Mouse (Mus musculus) hindbrain, embryonic 12.5 days (tissue): ENCODE results near the gene Plod2. TPM values are rescaled to one million over a fixed set of nuclear protein-coding genes. Genes with fewer than 3 reads are reported as not detected.

Experiments used
- ATAC-seq: fragments of 200-750 bp; cut with Nextera tagmentation; 2 replicates; pipeline ENCODE4 v1.8.0; 2017; ENCODE audit warnings: moderate TSS enrichment; ENCODE audit not compliant: low FRiP score
- H3K27ac ChIP-seq: fragments of 300-500 bp; sonication (generic); 2 replicates; pipeline ENCODE4 v1.5.1; 2016; ENCODE audit warnings: mild to moderate bottlenecking
- H3K27me3 ChIP-seq: fragments of 300-500 bp; sonication (generic); 2 replicates; pipeline ENCODE4 v1.6.1; 2016; ENCODE audit warnings: mild to moderate bottlenecking
- H3K36me3 ChIP-seq: fragments of 300-500 bp; sonication (generic); 2 replicates; pipeline ENCODE4 v1.6.1; 2016; ENCODE audit warnings: mild to moderate bottlenecking
- H3K4me1 ChIP-seq: fragments of 300-500 bp; sonication (generic); 2 replicates; pipeline ENCODE4 v1.6.1; 2016
- H3K4me2 ChIP-seq: fragments of 300-500 bp; sonication (generic); replicated peaks from 2 replicates; pipeline ENCODE4 v1.6.1; 2016; ENCODE audit warnings: mild to moderate bottlenecking
- H3K4me3 ChIP-seq: fragments of 300-500 bp; sonication (generic); 2 replicates; pipeline ENCODE4 v1.5.1; 2016; ENCODE audit warnings: mild to moderate bottlenecking
- H3K9ac ChIP-seq: fragments of 300-500 bp; sonication (generic); 2 replicates; pipeline ENCODE4 v1.6.1; 2016; ENCODE audit warnings: mild to moderate bottlenecking, moderate library complexity
- H3K9me3 ChIP-seq: fragments of 300-500 bp; sonication (generic); replicated peaks from 2 replicates; pipeline ENCODE4 v1.6.1; 2016; ENCODE audit warnings: mild to moderate bottlenecking
- WGBS: fragments of 180-500 bp; shearing (Covaris S2); methylation state at CpG from one replicate; pipeline ENCODE4 v1.1.7; 2016; 5-methylcytosine and 5-hydroxymethylcytosine counted together
- polyA plus RNA-seq: library from polyadenylated mRNA; unstranded; fragments of >200 nt; fragmentation: Nextera tagmentation; extraction: Ambion mirVana; gene quantifications from 2 replicates; pipeline ENCODE4 v1.2.1, GENCODE M21; 2016

The Plod2 gene
- polyA plus RNA-seq, 1 experiment from 2014 or later: 48.6 TPM

DNA sequence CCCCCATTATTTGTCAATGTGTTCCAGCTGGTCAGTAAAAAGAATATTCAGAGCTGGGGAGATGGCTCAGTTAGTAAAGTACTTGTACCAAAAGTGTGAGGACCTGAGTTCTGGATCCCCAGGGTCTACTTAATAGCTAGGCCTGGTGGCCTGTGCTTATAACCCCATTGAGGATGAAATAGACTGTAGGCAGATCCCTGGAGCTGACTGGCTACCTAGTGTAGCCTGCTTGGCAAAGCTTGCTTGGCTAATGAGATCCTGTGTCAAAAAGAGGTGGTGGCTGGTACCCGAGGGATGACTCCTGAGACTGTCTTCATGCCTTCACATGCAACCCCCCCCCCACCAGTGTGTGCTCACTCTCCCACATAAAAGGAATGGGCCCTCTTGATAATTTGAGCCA, 2.1 kb downstream of the Plod2 start:
- Histone ChIP-seq H3K9me3 (no peaks in the 10 kb centered on the region), H3K27me3 (no peaks in the 10 kb centered on the region), H3K4me3 (no peak overlapping the region), H3K27ac (no peak overlapping the region), H3K36me3 (no peaks in the 10 kb centered on the region), H3K4me1 (peaks cover 17% of the 10 kb centered on the region), H3K4me2 (peak overlapping the region; percentile 77), H3K9ac (0 out of 2 replicates have a peak overlapping the region, but pooled peaks have one; percentile 15)
- 67% methylated on average over 1 of the region's 1 CpGs for WGBS
- no peak for ATAC-seq

GRCm38 (mm10) chr9:92545021-92545420, 3.0 kb downstream of the Plod2 start:
- H3K9ac ChIP-seq: no peak overlapping the region
- no peak overlapping the region for H3K4me3 ChIP-seq
- H3K9me3 ChIP-seq: no peaks in the 10 kb centered on the region
- no peaks in the 10 kb centered on the region for H3K27me3 ChIP-seq
- no peak for ATAC-seq
- H3K27ac ChIP-seq: no peak overlapping the region
- peak overlapping the region; percentile 77; the same call in 1 of the 2 replicates for H3K4me2 ChIP-seq
- peaks cover 17% of the 10 kb centered on the region for H3K4me1 ChIP-seq
- H3K36me3 ChIP-seq: no peaks in the 10 kb centered on the region
- WGBS: 84% methylated on average over 6 of the region's 6 CpGs

GRCm38 (mm10) chr9:92546446-92546845, 4.4 kb downstream of the Plod2 start:
- Histone ChIP-seq H3K27ac (no peak overlapping the region), H3K4me2 (peak overlapping the region; percentile 11; the same call in 1 of the 2 replicates), H3K4me3 (no peak overlapping the region), H3K36me3 (no peaks in the 10 kb centered on the region), H3K9ac (no peak overlapping the region), H3K4me1 (peaks cover 17% of the 10 kb centered on the region), H3K27me3 (no peaks in the 10 kb centered on the region), H3K9me3 (no peaks in the 10 kb centered on the region)
- WGBS: 80% methylated on average over 8 of the region's 8 CpGs
- ATAC-seq: no peak

DNA sequence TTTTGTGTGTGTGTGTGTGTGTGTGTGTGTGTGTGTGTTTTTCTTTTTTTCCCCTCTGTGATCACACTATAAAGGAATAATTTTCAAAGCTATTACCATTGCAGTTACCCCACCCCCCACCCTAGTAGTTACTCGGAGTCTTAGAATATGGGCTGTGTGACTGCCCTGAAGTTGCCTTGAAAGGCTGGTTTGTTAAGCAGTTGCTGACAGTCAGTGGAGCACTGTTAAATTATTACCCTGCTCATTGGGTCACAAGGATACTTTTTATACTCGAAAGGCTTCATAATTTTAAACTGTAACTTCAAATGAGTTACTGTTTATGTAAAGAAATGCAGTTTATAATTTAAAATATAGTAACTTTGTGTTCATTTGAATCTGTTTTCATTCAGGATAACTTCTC, 5.1 kb downstream of the Plod2 start:
- Histone ChIP-seq H3K4me3 (no peak overlapping the region), H3K9ac (no peak overlapping the region), H3K4me2 (no peak overlapping the region), H3K27me3 (no peaks in the 10 kb centered on the region), H3K4me1 (peaks cover 17% of the 10 kb centered on the region), H3K36me3 (no peaks in the 10 kb centered on the region), H3K9me3 (no peaks in the 10 kb centered on the region), H3K27ac (no peak overlapping the region)
- ATAC-seq: no peak
- WGBS: 52% methylated on average over 2 of the region's 2 CpGs

DNA sequence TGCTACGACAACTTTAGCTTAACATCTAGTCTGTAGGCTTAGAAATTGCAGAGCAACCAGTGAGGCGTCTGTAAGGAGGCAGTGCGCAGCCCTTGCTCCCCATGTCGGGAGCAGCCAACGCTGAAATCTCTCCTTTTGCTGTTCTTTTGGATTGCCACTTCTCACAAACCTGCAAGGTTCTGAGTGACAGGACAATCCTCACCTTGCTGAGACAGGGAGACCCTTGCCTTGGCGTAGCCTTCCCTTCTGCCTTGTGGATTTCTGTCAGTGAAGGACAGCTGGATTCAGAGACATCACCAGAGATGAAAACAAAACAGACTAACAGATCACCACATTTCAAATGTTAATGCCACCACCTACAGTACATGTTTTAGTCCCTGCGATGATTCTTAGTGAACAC, 5.8 kb downstream of the Plod2 start:
- WGBS: 85% methylated on average over 7 of the region's 7 CpGs
- H3K9ac ChIP-seq: no peak overlapping the region
- no peak overlapping the region for H3K4me3 ChIP-seq
- no peak for ATAC-seq
- no peaks in the 10 kb centered on the region for H3K36me3 ChIP-seq
- no peak overlapping the region for H3K27ac ChIP-seq
- peaks cover 14% of the 10 kb centered on the region for H3K4me1 ChIP-seq
- no peaks in the 10 kb centered on the region for H3K9me3 ChIP-seq
- no peaks in the 10 kb centered on the region for H3K27me3 ChIP-seq
- no peak overlapping the region for H3K4me2 ChIP-seq

GRCm38 (mm10) chr9:92548603-92549002, 6.6 kb downstream of the Plod2 start:
- no peak for ATAC-seq
- Histone ChIP-seq H3K4me3 (no peak overlapping the region), H3K27ac (no peak overlapping the region), H3K27me3 (no peaks in the 10 kb centered on the region), H3K9ac (no peak overlapping the region), H3K36me3 (no peaks in the 10 kb centered on the region), H3K9me3 (no peaks in the 10 kb centered on the region), H3K4me2 (no peak overlapping the region), H3K4me1 (peaks cover 11% of the 10 kb centered on the region)
- whole genome bisulfite sequencing: 78% methylated on average over 9 of the region's 9 CpGs

DNA sequence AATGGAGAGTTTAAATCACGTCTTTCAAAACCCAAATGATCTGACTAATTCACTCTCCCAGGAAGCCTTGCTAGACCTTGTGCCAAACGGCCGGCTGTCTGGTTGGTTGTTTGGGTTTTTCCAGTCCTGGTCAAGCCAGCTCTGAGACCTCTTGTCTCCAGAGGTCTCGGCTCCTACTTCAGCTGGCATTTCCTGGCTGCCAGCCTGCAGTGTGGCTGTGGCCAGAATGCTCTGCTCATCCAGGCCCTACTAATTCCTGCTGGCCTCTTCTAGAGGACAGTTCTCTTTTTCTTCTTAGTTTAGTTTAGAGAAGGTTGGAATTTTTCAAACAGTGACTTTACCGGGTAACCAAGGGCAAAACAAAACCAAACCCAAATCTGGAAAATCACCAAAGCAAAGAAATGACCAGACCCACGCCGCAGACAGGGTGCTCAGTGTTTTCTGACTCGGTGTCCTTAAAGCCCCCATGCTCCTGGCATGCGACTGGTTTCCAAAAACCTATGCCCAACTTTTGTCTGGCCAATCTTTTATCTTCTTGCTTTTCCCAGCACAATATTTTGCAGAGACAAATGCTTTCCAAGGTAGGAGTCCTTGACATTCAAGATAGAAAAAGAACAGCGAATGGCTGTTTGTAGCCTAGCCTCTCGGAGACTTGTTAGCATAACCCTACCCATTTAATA, 7.9 kb downstream of the Plod2 start:
- Histone ChIP-seq H3K9me3 (no peaks in the 10 kb centered on the region), H3K27me3 (no peaks in the 10 kb centered on the region), H3K27ac (no peak overlapping the region), H3K9ac (no peak overlapping the region), H3K4me2 (no peak overlapping the region), H3K4me3 (no peak overlapping the region), H3K4me1 (peaks cover 7% of the 10 kb centered on the region; the same call in 1 of the 2 replicates), H3K36me3 (no peaks in the 10 kb centered on the region)
- ATAC-seq: no peak
- 89% methylated on average over 11 of the region's 11 CpGs for WGBS

DNA sequence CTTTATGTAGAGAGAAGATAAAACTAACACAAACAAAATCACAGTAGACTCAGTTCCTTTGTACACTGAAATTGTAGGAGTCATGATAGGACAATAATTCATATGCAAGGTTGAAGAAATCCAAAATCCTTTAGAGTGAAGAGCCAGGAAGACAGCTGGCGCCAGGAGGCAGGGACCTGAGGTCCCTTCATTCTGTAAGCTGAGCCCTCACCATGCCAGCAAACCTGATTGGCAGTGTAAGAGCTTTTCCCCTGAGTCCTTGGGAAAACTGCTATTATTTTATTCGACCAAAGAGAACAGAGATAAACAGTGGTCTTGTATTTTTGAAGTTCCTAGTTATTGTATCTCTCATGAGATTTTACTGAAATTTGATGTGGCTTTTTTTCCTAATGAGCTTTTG, 9.0 kb downstream of the Plod2 start:
- H3K27me3 ChIP-seq: no peaks in the 10 kb centered on the region
- no peak overlapping the region for H3K9ac ChIP-seq
- H3K9me3 ChIP-seq: no peaks in the 10 kb centered on the region
- no peak overlapping the region for H3K4me2 ChIP-seq
- H3K4me3 ChIP-seq: no peak overlapping the region
- ATAC-seq: no peak
- H3K4me1 ChIP-seq: peaks cover 3% of the 10 kb centered on the region; the same call in 1 of the 2 replicates
- 79% methylated on average over 2 of the region's 2 CpGs for WGBS
- H3K36me3 ChIP-seq: no peaks in the 10 kb centered on the region
- no peak overlapping the region for H3K27ac ChIP-seq

- ATAC-seq: no peak
- WGBS: 81% methylated on average over 4 of the region's 4 CpGs
- Histone ChIP-seq H3K27me3 (no peaks in the 10 kb centered on the region), H3K9ac (no peak overlapping the region), H3K4me3 (no peak overlapping the region), H3K36me3 (no peaks in the 10 kb centered on the region), H3K4me1 (peaks cover 3% of the 10 kb centered on the region; the same call in 1 of the 2 replicates), H3K9me3 (no peaks in the 10 kb centered on the region), H3K4me2 (no peak overlapping the region), H3K27ac (no peak overlapping the region)
Measured at GRCm38 (mm10) chr9:92551666-92552065, 9.6 kb downstream of the Plod2 start.

DNA sequence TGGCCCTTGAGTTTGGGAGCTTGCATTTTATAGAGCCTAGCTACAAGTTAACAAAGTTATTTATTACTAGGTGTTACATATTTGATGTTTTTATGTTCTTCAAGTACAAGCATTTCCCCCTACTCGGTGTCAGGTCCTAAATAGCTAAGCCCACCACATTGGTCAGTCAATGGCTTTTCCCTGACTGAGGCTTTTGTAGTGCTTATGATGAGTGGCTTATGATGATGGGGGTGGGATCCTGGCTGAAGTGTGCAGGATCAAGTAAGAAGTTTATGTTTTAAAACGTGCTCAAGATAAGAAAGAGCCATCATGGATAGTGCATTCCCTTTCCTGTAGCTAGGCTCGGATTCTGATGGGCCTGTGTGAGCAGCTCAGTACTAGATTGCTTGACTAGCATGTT, 10.7 kb downstream of the Plod2 start:
- Histone ChIP-seq H3K27ac (no peak overlapping the region), H3K4me1 (peaks cover 3% of the 10 kb centered on the region; the same call in 1 of the 2 replicates), H3K4me2 (no peak overlapping the region), H3K36me3 (no peaks in the 10 kb centered on the region), H3K4me3 (no peak overlapping the region), H3K27me3 (no peaks in the 10 kb centered on the region), H3K9ac (no peak overlapping the region), H3K9me3 (no peaks in the 10 kb centered on the region)
- ATAC-seq: no peak
- 91% methylated on average over 3 of the region's 3 CpGs for WGBS

DNA sequence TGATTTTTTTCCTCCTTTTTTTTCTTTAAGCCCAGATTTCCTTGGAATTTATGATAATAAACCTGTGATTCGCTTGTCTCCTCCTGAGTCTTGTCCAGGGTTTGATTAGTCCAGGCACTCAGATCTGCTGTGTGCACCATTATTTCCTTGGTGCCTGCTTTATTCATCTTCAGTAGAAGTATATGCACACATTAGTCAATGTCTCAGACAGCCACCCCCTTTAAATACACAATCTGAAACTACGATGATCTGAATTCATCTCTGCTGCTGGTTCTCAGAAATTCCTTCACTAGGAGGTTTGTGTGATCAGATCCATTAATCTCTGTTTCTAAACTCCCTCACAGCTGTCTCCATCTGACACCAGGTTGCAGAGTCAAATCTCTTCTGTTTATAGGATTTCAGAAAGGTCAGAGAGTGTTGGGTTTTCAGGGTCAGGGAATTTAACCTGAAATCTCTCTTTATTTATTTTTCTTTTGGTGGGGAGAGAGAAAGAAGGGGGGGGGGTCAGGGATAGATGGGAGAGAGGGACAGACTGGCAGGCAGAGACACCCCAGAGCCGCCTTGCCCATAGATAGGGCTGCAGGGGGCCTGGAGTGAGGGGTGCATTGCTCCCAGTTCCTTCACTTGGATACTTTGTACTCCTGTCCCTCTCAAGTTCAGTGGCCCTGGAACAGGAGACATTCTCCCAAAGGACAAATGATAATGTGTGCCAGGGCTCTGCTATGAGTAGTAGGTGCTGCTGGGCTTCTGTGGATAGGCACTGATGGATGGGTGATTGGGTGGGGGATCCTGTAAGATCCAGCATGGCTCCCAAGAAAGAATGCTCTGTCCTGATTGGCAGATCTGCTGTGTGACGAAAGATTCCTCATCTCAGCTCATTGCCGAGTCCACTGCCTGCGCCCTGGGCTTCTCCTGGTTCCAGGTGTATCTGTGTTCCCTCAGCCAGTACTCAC, 13.3 kb downstream of the Plod2 start:
- H3K27ac ChIP-seq: no peak overlapping the region
- no peak overlapping the region for H3K4me3 ChIP-seq
- 73% methylated on average over 6 of the region's 6 CpGs for WGBS
- H3K9me3 ChIP-seq: no peaks in the 10 kb centered on the region
- ATAC-seq: peak; percentile 26
- H3K4me2 ChIP-seq: no peak overlapping the region
- no peaks in the 10 kb centered on the region for H3K36me3 ChIP-seq
- no peak overlapping the region for H3K9ac ChIP-seq
- no peaks in the 10 kb centered on the region for H3K27me3 ChIP-seq
- peaks cover 8% of the 10 kb centered on the region for H3K4me1 ChIP-seq

- H3K36me3 ChIP-seq: 0 out of 2 replicates have a peak, but pooled peaks cover 6% of the 10 kb centered on the region
- H3K4me2 ChIP-seq: no peak overlapping the region
- ATAC-seq: no peak
- H3K9ac ChIP-seq: no peak overlapping the region
- 79% methylated on average over 8 of the region's 8 CpGs for WGBS
- H3K27me3 ChIP-seq: no peaks in the 10 kb centered on the region
- H3K4me1 ChIP-seq: peaks cover 12% of the 10 kb centered on the region
- no peaks in the 10 kb centered on the region for H3K9me3 ChIP-seq
- no peak overlapping the region for H3K4me3 ChIP-seq
- no peak overlapping the region for H3K27ac ChIP-seq
Measured at GRCm38 (mm10) chr9:92559750-92560149, 17.7 kb downstream of the Plod2 start.
